Mouse (Mus musculus) heart, adult 8-10 months (tissue): ENCODE results near the gene Mllt1. TPM values are rescaled to one million over a fixed set of nuclear protein-coding genes. Genes with fewer than 3 reads are reported as not detected.

Experiments
- DNase-seq: peaks from one replicate; pipeline ENCODE4 v3.0.0; 2022; ENCODE audit warnings: low spot score
- total RNA-seq, 4 experiments: library from RNA; stranded (reverse); gene quantifications; 2 replicates each; pipeline ENCODE4 v1.2.4; 2022

Gene Mllt1
- total RNA-seq, 4 experiments from 2014 or later, result 23.3 to 26.9 (median 26.4) TPM

- DNase-seq, result peak; percentile 9
These were observed 51.6 kb downstream of the Mllt1 start for GRCm38 (mm10) chr17:56883612-56884011.

GRCm38 (mm10) chr17:56877426-56877825 is 57.8 kb downstream of the Mllt1 start:
- DNase-seq, result no peak

DNA sequence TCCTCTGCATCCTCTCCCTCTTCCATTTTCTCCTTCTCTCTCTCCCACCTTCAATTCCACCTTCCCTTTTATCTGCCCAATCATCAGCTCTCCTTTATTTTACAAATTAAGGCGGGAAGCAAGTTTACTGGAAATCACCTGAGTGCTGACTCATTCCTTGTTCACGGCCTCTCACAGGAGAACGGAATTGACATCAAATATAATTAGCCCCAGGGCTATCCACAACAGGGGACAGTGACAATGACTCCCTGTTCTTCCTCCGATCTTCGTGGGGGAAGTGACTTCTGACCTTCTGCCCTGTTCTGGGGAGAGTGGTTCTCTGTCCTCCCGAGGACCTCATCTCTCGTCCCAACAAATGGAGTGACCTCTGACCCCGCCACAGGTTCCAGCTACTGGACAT is 58.2 kb downstream of the Mllt1 start:
- DNase-seq, result no peak

GRCm38 (mm10) chr17:56876465-56876864 is 58.8 kb downstream of the Mllt1 start:
- DNase-seq, result no peak

DNA sequence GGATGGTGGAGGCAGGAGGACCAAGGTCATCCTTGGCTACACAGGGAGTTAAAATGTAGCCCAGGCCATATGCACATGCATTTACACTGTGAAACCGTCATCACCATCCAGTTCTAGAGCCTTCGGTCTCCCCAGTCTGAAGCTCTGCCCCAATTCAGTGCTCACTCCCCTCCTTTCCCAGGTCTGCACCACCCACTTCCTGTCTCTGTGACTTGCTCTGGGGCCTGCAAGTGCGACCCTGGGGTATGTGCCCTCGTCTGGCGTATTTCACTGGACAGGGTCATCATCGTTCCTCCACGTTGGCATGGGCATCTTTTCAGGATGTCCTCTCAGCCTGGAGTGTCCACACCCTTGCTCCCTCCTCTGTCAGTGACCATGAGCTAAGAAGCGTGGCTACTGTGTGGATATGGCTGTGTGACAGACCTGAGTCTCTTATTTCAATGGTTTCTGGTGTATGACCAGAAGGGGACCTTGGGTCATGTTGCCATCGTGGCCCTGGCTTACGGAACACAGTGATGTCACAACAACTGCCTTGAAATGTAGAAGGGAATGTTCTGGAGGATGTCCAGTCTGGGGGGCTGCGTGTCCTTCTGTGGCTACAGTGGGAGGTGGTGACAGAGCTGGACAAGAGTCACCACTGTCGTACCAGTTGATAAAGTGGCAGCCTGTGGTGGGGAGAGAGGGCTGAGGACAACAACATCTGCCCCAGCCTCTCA is 60.1 kb downstream of the Mllt1 start, which contains the start of gene 1700061G19Rik:
Gene 1700061G19Rik (plus strand): TSS at position 542 of the 716 bp plus-strand sequence.
- no peak for DNase-seq

DNA sequence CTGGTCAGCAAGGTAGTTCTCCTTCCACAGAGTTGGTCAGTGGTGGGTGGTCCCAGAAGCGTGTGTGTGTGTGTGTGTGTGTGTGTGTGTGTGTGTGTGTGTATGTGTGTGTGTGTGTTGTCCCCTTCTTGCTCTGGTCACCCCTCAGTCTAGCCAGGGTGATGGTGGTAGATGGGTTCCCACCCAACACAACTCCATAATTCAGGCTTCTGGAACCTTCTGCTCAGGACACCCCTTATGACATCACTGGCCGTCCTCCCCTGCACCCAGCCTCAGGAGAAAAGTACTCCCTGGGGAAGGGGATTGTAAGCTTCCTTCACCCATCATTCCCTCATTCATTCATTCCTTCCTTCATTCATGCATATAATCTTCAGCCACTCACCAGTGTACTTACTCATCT is 61.0 kb downstream of the Mllt1 start, which contains the start of gene Acsbg2:
Gene Acsbg2 (minus strand): TSS at position 211 of the 400 bp plus-strand sequence.
- DNase-seq, result no peak

DNA sequence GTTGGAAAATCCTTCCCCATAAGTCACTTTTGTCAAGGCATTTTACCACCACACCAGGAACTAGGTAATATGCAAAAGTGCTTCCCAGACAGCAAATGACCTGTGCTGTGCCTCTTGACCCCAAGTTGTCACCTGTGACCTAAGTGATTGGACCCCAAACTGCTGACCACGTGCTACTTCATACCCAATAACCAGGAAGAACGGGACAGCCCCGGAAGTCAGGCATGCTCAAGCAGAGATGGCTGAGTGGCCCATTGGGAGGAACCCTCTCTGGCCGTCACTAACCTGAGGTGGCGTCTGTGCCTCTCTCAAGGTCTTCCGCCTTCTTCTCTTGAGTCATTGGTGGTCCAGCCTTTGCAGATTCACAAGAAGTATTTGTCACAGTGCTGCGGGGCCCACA is 62.7 kb downstream of the Mllt1 start:
- DNase-seq, result no peak

- DNase-seq, result no peak
These were observed 63.4 kb downstream of the Mllt1 start for GRCm38 (mm10) chr17:56871767-56872166.

- no peak for DNase-seq
These were observed 64.8 kb downstream of the Mllt1 start for GRCm38 (mm10) chr17:56870287-56870953.

DNA sequence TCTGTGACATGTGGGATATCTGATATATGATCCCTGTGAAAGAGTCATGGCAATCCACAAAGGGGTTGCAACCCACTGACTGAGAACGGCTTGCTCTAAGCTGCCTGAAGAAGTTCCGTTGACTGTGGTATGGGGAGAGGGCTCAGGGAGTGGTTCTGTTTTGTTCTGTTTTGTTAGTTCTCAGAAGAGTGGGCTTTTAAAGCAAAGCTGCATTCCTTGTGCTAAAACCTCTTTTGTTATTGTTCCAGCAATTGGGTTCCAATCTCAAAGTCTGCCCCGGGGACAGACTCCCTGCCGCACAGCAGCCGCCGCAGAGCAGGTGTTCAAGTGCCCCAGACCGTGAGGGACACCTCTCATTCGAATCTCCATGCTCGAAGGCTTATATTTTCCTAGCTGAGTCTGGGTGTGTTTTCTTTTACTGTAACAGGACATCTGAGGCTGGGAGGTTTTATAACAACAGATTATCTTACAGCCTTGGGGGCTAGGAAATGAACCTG is 65.7 kb downstream of the Mllt1 start:
- DNase-seq, result no peak

DNA sequence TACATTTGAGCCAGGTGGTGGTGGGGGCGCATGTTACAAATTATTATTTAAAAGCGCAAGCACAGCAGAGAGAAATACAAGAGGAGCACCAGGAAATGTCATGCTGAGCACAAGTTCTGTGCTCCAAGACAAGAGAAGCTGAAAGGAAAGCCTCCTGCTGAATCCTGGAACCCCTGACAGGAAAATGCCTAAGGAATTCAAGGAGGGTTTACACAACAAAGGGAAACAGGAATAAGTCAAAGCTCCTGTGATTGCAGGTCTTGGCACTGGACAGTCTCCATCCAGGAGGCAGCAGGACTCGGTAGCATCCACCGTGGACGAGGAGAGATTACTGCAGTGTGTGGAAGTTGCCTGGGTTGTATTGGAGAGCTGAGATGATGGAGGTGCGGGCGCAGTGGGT is 69.1 kb downstream of the Mllt1 start:
- DNase-seq, result no peak

GRCm38 (mm10) chr17:56861197-56861596 is 74.0 kb downstream of the Mllt1 start:
- DNase-seq, result peak; percentile 23

- DNase-seq, result no peak
These were observed 76.3 kb downstream of the Mllt1 start for GRCm38 (mm10) chr17:56858922-56859321.

DNA sequence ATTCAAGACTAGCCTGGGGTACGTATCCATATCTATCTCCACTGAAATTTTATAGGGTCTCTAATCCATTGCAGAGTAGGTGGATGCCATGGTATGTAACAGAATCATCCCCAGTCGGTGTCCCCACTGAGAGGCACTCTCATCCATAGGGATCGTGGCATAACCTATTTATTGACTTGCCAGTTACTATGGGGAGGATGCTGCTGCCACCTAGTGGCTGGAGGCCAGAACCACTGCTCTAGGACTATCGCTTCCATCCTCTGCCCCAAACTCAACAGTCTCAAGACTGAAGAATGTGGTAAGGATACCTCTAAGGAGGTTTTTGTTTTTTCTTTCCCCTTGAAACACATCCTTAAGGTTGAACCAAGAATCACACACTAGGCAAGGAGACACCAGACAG is 77.0 kb downstream of the Mllt1 start:
- peak; percentile 67 for DNase-seq

DNA sequence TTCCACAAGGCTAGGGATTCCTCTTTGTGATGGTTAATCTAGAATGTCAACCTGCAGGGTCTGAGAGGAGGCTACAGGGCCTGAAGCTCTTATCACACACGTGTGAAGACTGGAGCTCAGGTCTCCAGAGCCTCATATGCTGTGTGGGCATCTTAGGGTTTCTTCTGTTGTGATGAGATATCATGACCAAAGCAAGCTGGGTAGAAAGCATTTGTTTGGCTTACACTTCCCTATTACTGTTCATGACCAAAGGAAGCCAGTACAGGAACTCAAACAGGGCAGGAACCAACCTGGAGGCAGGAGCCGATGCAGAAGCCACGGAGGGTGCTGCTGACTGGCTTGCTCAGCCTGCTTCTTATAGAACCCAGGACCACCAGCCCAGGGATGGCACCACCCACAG is 79.8 kb downstream of the Mllt1 start:
- DNase-seq, result no peak

GRCm38 (mm10) chr17:56851167-56851566 is 84.0 kb downstream of the Mllt1 start:
- DNase-seq, result no peak

- no peak for DNase-seq
These were observed 85.5 kb downstream of the Mllt1 start for GRCm38 (mm10) chr17:56849710-56850109.

- DNase-seq, result no peak
These were observed 86.4 kb downstream of the Mllt1 start for GRCm38 (mm10) chr17:56848785-56849184.

DNA sequence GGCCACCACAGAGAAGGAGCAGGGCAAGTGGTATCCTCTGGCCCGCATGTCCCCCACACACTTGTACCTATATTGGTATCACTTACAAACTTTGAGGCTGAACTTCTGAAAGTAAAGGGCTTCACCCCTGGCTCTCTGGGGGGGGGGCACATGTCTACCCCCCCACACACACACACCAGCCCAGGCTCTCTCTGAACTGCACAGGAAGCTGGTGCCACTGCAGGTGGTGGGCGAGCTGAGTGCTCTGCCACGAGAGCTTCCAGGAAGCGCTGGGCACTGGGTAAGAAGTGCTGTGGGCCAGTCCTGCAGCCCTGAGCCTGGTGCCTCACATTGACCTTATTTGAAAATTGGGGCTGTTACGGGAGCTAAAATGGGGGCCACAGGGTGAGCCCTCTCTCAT is 91.5 kb downstream of the Mllt1 start:
- DNase-seq, result no peak
